Mouse (Mus musculus) kidney, postnatal 10 days (tissue): Measurements from ENCODE around the gene Gtf2a1l.

Experiments used
- DNase-seq: peaks from one replicate; pipeline ENCODE4 v3.0.0; 2021; ENCODE audit warnings: mixed read lengths

Gtf2a1l gene

GRCm38 (mm10) chr17:88658510-88658909, 9.9 kb upstream of the Gtf2a1l start:
- no peak for DNase-seq

GRCm38 (mm10) chr17:88666076-88666475, 2.4 kb upstream of the Gtf2a1l start:
- no peak for DNase-seq

GRCm38 (mm10) chr17:88669921-88670320, 1.5 kb downstream of the Gtf2a1l start:
- no peak for DNase-seq

- DNase-seq = no peak
Measured at GRCm38 (mm10) chr17:88670800-88671199, 2.3 kb downstream of the Gtf2a1l start.

- no peak for DNase-seq
Measured at GRCm38 (mm10) chr17:88675310-88676309, 7.2 kb downstream of the Gtf2a1l start.

GRCm38 (mm10) chr17:88688226-88688625, 19.8 kb downstream of the Gtf2a1l start:
- DNase-seq = no peak

GRCm38 (mm10) chr17:88696656-88697333, 28.3 kb downstream of the Gtf2a1l start:
- no peak for DNase-seq

- no peak for DNase-seq
Measured at GRCm38 (mm10) chr17:88700901-88701300, 32.4 kb downstream of the Gtf2a1l start.

GRCm38 (mm10) chr17:88702345-88702744, 33.9 kb downstream of the Gtf2a1l start:
- DNase-seq = no peak

- no peak for DNase-seq
Measured at GRCm38 (mm10) chr17:88703112-88703511, 34.7 kb downstream of the Gtf2a1l start.

- DNase-seq = no peak
Measured at GRCm38 (mm10) chr17:88706231-88706649, 37.8 kb downstream of the Gtf2a1l start.

- DNase-seq = no peak
Measured at GRCm38 (mm10) chr17:88749646-88750045, 81.2 kb downstream of the Gtf2a1l start.

GRCm38 (mm10) chr17:88752827-88753471, 84.5 kb downstream of the Gtf2a1l start:
- peak; percentile 61 for DNase-seq

- DNase-seq = no peak
Measured at GRCm38 (mm10) chr17:88753472-88753857, 85.0 kb downstream of the Gtf2a1l start.

GRCm38 (mm10) chr17:88755776-88756175, 87.3 kb downstream of the Gtf2a1l start:
- DNase-seq = no peak

GRCm38 (mm10) chr17:88758003-88758437, 89.6 kb downstream of the Gtf2a1l start:
- no peak for DNase-seq

GRCm38 (mm10) chr17:88763396-88764135, 95.1 kb downstream of the Gtf2a1l start:
- DNase-seq = no peak

GRCm38 (mm10) chr17:88764136-88764485, 95.7 kb downstream of the Gtf2a1l start:
- no peak for DNase-seq
